Mouse (Mus musculus) erythroblast, embryonic 14.5 days (primary cell): Measurements from ENCODE around the gene Tbc1d24.

Experiments used
- GATA1 ChIP-seq: IDR thresholded peaks from 2 replicates; pipeline ENCODE4 v1.6.1; 2012; ENCODE audit warnings: low read length, inconsistent platforms, mixed read lengths
- TAL1 ChIP-seq: IDR thresholded peaks from 3 replicates; pipeline ENCODE4 v1.6.1; 2012; ENCODE audit warnings: low read length, inconsistent platforms, mixed read lengths

DNA sequence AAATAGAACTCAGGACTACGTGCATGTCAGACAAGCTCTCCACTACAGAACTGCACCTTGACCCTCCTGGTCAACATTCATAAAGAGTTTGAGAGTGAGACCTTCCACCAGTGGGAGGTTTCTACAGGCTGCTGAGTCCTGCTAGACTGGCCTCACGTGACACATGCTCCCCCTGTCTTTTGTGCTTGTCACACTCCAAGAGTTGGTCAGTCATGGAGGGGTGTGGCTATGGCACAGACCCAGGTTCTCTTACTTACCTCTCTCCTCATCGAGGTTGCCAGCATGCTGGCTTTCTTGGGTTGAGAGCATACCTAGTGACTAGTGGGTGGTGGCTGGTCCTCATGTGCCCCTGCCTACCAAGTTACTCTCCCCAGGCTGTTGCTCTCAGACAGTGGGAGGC, 50.9 kb downstream of the Tbc1d24 start:
- no peak for TF ChIP-seq TAL1
- no peak for TF ChIP-seq GATA1
